Mouse (Mus musculus) heart, embryonic 13.5 days (tissue): ENCODE data around the gene Ufd1. TPM values are rescaled to one million over a fixed set of nuclear protein-coding genes. Genes with fewer than 3 reads are reported as not detected.

Experiments
- ATAC-seq: fragments of 200-750 bp; cut with Nextera tagmentation; 2 replicates; pipeline ENCODE4 v1.8.0; 2017; ENCODE audit warnings: moderate TSS enrichment; ENCODE audit not compliant: insufficient number of reproducible peaks, low FRiP score, low TSS enrichment; ENCODE audit errors: extremely low read depth
- H3K27ac ChIP-seq: fragments of 300-500 bp; sonication (generic); replicated peaks from 2 replicates; pipeline ENCODE4 v1.5.1; 2015; ENCODE audit warnings: moderate library complexity, mild to moderate bottlenecking, inconsistent platforms
- H3K27me3 ChIP-seq: fragments of 300-500 bp; sonication (generic); replicated peaks from 2 replicates; pipeline ENCODE4 v1.6.1; 2015; ENCODE audit warnings: mild to moderate bottlenecking, inconsistent platforms
- H3K36me3 ChIP-seq: fragments of 300-500 bp; sonication (generic); 2 replicates; pipeline ENCODE4 v1.6.1; 2015; ENCODE audit warnings: mild to moderate bottlenecking, inconsistent platforms
- H3K4me1 ChIP-seq: fragments of 300-500 bp; sonication (generic); 2 replicates; pipeline ENCODE4 v1.6.1; 2015; ENCODE audit warnings: inconsistent platforms
- H3K4me2 ChIP-seq: fragments of 300-500 bp; sonication (generic); 2 replicates; pipeline ENCODE4 v1.6.1; 2015; ENCODE audit warnings: inconsistent platforms, mild to moderate bottlenecking, moderate library complexity
- H3K4me3 ChIP-seq: fragments of 300-500 bp; sonication (generic); 2 replicates; pipeline ENCODE4 v1.5.1; 2015; ENCODE audit warnings: moderate library complexity, mild to moderate bottlenecking, inconsistent platforms
- H3K9ac ChIP-seq: fragments of 300-500 bp; sonication (generic); 2 replicates; pipeline ENCODE4 v1.6.1; 2015; ENCODE audit warnings: inconsistent platforms, mild to moderate bottlenecking, moderate library complexity
- H3K9me3 ChIP-seq: fragments of 300-500 bp; sonication (generic); 2 replicates; pipeline ENCODE4 v1.6.1; 2016; ENCODE audit warnings: inconsistent platforms
- WGBS: fragments of 180-500 bp; shearing (Covaris S2); methylation state at CpG from one replicate; pipeline ENCODE4 v1.1.7; 2015; ENCODE audit warnings: mixed read lengths; 5-methylcytosine and 5-hydroxymethylcytosine counted together
- polyA plus RNA-seq: library from polyadenylated mRNA; unstranded; fragments of >200 nt; fragmentation: Nextera tagmentation; extraction: Ambion mirVana; gene quantifications from 2 replicates; pipeline ENCODE4 v1.2.1, GENCODE M21; 2015

The Ufd1 gene
- polyA plus RNA-seq, 1 experiment from 2014 or later: 64.8 TPM

GRCm38 (mm10) chr16:18785025-18785424 is 26.6 kb upstream of the Ufd1 start:
- H3K4me3 ChIP-seq: no peak overlapping the region
- H3K9me3 ChIP-seq: no peaks in the 10 kb centered on the region
- H3K27me3 ChIP-seq: 0 out of 2 replicates have a peak, but pooled peaks cover under 1% of the 10 kb centered on the region
- whole genome bisulfite sequencing: 87% methylated on average over 7 of the region's 7 CpGs
- H3K4me1 ChIP-seq: no peaks in the 10 kb centered on the region
- no peak for ATAC-seq
- no peak overlapping the region for H3K9ac ChIP-seq
- no peak overlapping the region for H3K27ac ChIP-seq
- no peak overlapping the region for H3K4me2 ChIP-seq
- peaks cover 87% of the 10 kb centered on the region for H3K36me3 ChIP-seq

- no peaks in the 10 kb centered on the region for H3K4me1 ChIP-seq
- H3K9me3 ChIP-seq: no peaks in the 10 kb centered on the region
- ATAC-seq: no peak
- H3K27me3 ChIP-seq: no peaks in the 10 kb centered on the region
- no peak overlapping the region for H3K4me2 ChIP-seq
- H3K4me3 ChIP-seq: no peak overlapping the region
- WGBS: 49% methylated on average over 1 of the region's 1 CpGs
- H3K36me3 ChIP-seq: peaks cover 90% of the 10 kb centered on the region
- no peak overlapping the region for H3K27ac ChIP-seq
- no peak overlapping the region for H3K9ac ChIP-seq
Observed at GRCm38 (mm10) chr16:18785485-18785884, 26.1 kb upstream of the Ufd1 start.

- Histone ChIP-seq H3K9me3 (no peaks in the 10 kb centered on the region), H3K4me2 (no peak overlapping the region), H3K4me1 (no peaks in the 10 kb centered on the region), H3K36me3 (peaks cover 91% of the 10 kb centered on the region), H3K27ac (no peak overlapping the region), H3K9ac (no peak overlapping the region), H3K4me3 (no peak overlapping the region), H3K27me3 (no peaks in the 10 kb centered on the region)
- 91% methylated on average over 10 of the region's 10 CpGs for WGBS
- ATAC-seq: no peak
Observed at GRCm38 (mm10) chr16:18786652-18787051, 24.9 kb upstream of the Ufd1 start.

GRCm38 (mm10) chr16:18788627-18789406 is 22.8 kb upstream of the Ufd1 start:
- H3K9ac ChIP-seq: no peak overlapping the region
- H3K36me3 ChIP-seq: peaks cover 94% of the 10 kb centered on the region
- no peaks in the 10 kb centered on the region for H3K27me3 ChIP-seq
- WGBS: 77% methylated on average over 10 of the region's 10 CpGs
- H3K4me1 ChIP-seq: no peaks in the 10 kb centered on the region
- no peak overlapping the region for H3K4me2 ChIP-seq
- no peak overlapping the region for H3K4me3 ChIP-seq
- no peaks in the 10 kb centered on the region for H3K9me3 ChIP-seq
- no peak overlapping the region for H3K27ac ChIP-seq
- ATAC-seq: no peak

GRCm38 (mm10) chr16:18795223-18795899 is 16.2 kb upstream of the Ufd1 start:
- Histone ChIP-seq H3K4me1 (no peaks in the 10 kb centered on the region), H3K36me3 (peaks cover 99% of the 10 kb centered on the region), H3K4me3 (no peak overlapping the region), H3K4me2 (no peak overlapping the region), H3K27ac (no peak overlapping the region), H3K9ac (no peak overlapping the region), H3K9me3 (no peaks in the 10 kb centered on the region), H3K27me3 (no peaks in the 10 kb centered on the region)
- WGBS: 90% methylated on average over 11 of the region's 11 CpGs
- ATAC-seq: no peak

- peak overlapping the region; percentile 17; the same call in 1 of the 2 replicates for H3K9ac ChIP-seq
- H3K36me3 ChIP-seq: peaks cover 99% of the 10 kb centered on the region
- no peak overlapping the region for H3K27ac ChIP-seq
- no peaks in the 10 kb centered on the region for H3K9me3 ChIP-seq
- no peak overlapping the region for H3K4me3 ChIP-seq
- no peak for ATAC-seq
- no peak overlapping the region for H3K4me2 ChIP-seq
- 80% methylated on average over 7 of the region's 7 CpGs for WGBS
- no peaks in the 10 kb centered on the region for H3K4me1 ChIP-seq
- no peaks in the 10 kb centered on the region for H3K27me3 ChIP-seq
Observed at GRCm38 (mm10) chr16:18796645-18797044, 14.9 kb upstream of the Ufd1 start.

- 89% methylated on average over 5 of the region's 5 CpGs for WGBS
- Histone ChIP-seq H3K27me3 (no peaks in the 10 kb centered on the region), H3K36me3 (peaks cover 89% of the 10 kb centered on the region)
Observed at GRCm38 (mm10) chr16:18798151-18798550, 13.4 kb upstream of the Ufd1 start.

GRCm38 (mm10) chr16:18798841-18799240 is 12.7 kb upstream of the Ufd1 start:
- no peak for ATAC-seq
- Histone ChIP-seq H3K9ac (no peak overlapping the region), H3K4me1 (no peaks in the 10 kb centered on the region), H3K4me3 (no peak overlapping the region), H3K4me2 (no peak overlapping the region), H3K9me3 (no peaks in the 10 kb centered on the region), H3K36me3 (peaks cover 86% of the 10 kb centered on the region), H3K27me3 (no peaks in the 10 kb centered on the region), H3K27ac (no peak overlapping the region)
- 71% methylated on average over 2 of the region's 2 CpGs for WGBS

More at GRCm38 (mm10) chr16:18798151-18798550, 13.4 kb upstream of the Ufd1 start:
- Histone ChIP-seq H3K4me1 (no peaks in the 10 kb centered on the region), H3K4me3 (no peak overlapping the region), H3K9ac (0 out of 2 replicates have a peak overlapping the region, but pooled peaks have one; percentile 3), H3K27ac (no peak overlapping the region), H3K4me2 (no peak overlapping the region), H3K9me3 (no peaks in the 10 kb centered on the region)
- ATAC-seq: no peak

GRCm38 (mm10) chr16:18805746-18806145 is 5.8 kb upstream of the Ufd1 start:
- Histone ChIP-seq H3K4me2 (no peak overlapping the region), H3K27ac (no peak overlapping the region), H3K36me3 (peaks cover 78% of the 10 kb centered on the region), H3K9ac (no peak overlapping the region), H3K4me1 (peaks cover 7% of the 10 kb centered on the region), H3K9me3 (no peaks in the 10 kb centered on the region), H3K27me3 (no peaks in the 10 kb centered on the region), H3K4me3 (no peak overlapping the region)
- 83% methylated on average over 2 of the region's 2 CpGs for WGBS
- no peak for ATAC-seq

GRCm38 (mm10) chr16:18809001-18809400 is 2.6 kb upstream of the Ufd1 start:
- no peak for ATAC-seq
- H3K27ac ChIP-seq: no peak overlapping the region
- H3K4me1 ChIP-seq: peaks cover 25% of the 10 kb centered on the region
- no peak overlapping the region for H3K4me3 ChIP-seq
- no peak overlapping the region for H3K4me2 ChIP-seq
- no peaks in the 10 kb centered on the region for H3K27me3 ChIP-seq
- WGBS: 89% methylated on average over 5 of the region's 5 CpGs
- peaks cover 57% of the 10 kb centered on the region for H3K36me3 ChIP-seq
- H3K9ac ChIP-seq: no peak overlapping the region
- H3K9me3 ChIP-seq: no peaks in the 10 kb centered on the region

- H3K27me3 ChIP-seq: no peaks in the 10 kb centered on the region
- WGBS: 5% methylated on average over 5 of the region's 5 CpGs
- H3K9ac ChIP-seq: peak overlapping the region; percentile 87
- H3K36me3 ChIP-seq: peaks cover 56% of the 10 kb centered on the region
- H3K9me3 ChIP-seq: no peaks in the 10 kb centered on the region
- H3K27ac ChIP-seq: peak overlapping the region; percentile 17; the same call in 1 of the 2 replicates
- ATAC-seq: 0 out of 2 replicates have a peak, but pooled peaks have one; percentile 15
- H3K4me1 ChIP-seq: peaks cover 27% of the 10 kb centered on the region
- peak overlapping the region; percentile 91 for H3K4me3 ChIP-seq
- peak overlapping the region; percentile 95 for H3K4me2 ChIP-seq
Observed at GRCm38 (mm10) chr16:18811032-18811431, 547 bp upstream of the Ufd1 start.
